Mouse (Mus musculus) stomach, postnatal 0 days (tissue): Measurements from ENCODE around the gene Cisd2.

Source experiments
- CTCF ChIP-seq: IDR thresholded peaks from 2 replicates; pipeline ENCODE4 v1.5.1; 2016; ENCODE audit warnings: antibody characterized with exemption, low read depth, mild to moderate bottlenecking, moderate library complexity
- EP300 ChIP-seq: optimal IDR thresholded peaks from 2 replicates; pipeline ENCODE3; 2016; ENCODE audit warnings: antibody characterized with exemption

DNA sequence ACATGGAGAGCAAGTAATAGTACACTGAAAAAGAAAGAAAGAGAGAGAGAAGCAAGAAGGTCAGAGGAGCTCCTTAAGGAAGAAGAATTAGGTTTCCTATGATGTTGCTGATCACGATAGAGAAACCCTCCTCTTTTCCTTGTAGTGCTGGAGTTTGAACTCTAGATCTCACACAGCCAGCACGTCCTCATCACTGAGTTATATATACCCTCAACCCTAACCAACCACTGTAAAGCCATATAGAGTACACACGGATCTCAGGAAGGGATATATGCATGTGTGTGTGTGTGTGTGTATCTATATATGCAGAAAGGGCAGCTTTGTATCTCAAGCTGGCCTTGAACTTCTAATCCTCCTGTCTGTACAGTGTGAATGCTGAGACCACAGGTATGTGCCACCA is 6.5 kb downstream of the Cisd2 start:
- TF ChIP-seq CTCF: no peak
- TF ChIP-seq EP300: no peak
